Comparison of ENCODE assay signal across 17 mouse cellular contexts in the genomic region with DNA sequence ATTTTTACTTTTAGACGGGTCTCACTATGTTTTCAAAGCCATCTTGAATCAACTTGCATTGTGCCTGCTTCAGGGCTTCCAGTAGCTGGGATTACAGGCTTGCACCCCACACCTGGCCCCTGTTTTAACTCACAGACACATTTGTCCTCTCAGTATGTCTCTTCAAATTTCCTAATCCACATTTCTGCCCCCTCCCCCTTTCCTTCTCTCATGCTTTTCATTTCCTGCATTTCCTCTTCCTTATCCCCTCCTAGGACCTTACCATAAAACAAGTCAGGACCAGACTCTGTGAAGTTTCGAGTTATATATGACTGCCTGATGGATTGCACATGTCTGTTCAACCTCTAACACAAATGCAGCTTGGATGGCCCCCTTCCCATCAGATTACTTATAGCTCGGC.
"Had no signal": no experiment of that assay in that cellular context is flagged by ENCODE, and none has a peak within 500 bp of the region (broad histone marks: within the 10 kb centered on the region; RNA-seq: fewer than 3 reads in every experiment).

No protein-coding gene starts in this region.

- H3K27me3 ChIP-seq: liver, embryonic 12.5 days; liver, embryonic 15.5 days; lung, embryonic 15.5 days had no signal

- H3K9ac ChIP-seq: liver, embryonic 12.5 days; liver, embryonic 15.5 days; lung, embryonic 15.5 days; midbrain, embryonic 13.5 days had no signal

- DNase-seq: kidney, adult 2 months; kidney, postnatal 14 days; layer of hippocampus, postnatal 36 days; liver; lung, adult 18-20 months; lung, postnatal 10 days; lung, postnatal 36 days; thymus, adult 18-20 months; thymus, postnatal 14 days had no signal

- H3K4me3 ChIP-seq: left cerebral cortex, adult 2 months; liver, embryonic 12.5 days; liver, embryonic 15.5 days; lung, embryonic 15.5 days; megakaryocyte, embryonic 14.5 days; midbrain, embryonic 10.5 days; midbrain, embryonic 13.5 days had no signal

- H3K4me1 ChIP-seq: liver, embryonic 12.5 days; liver, embryonic 15.5 days; lung, embryonic 15.5 days; megakaryocyte, embryonic 14.5 days; midbrain, embryonic 13.5 days had no signal

- H3K36me3 ChIP-seq: liver, embryonic 12.5 days; liver, embryonic 15.5 days; lung, embryonic 15.5 days; midbrain, embryonic 10.5 days; midbrain, embryonic 13.5 days had no signal

- ATAC-seq: intestine, postnatal 0 days; liver, embryonic 12.5 days; midbrain, embryonic 13.5 days had no signal

- H3K9me3 ChIP-seq: liver, embryonic 12.5 days; liver, embryonic 15.5 days; lung, embryonic 15.5 days; megakaryocyte, embryonic 14.5 days; midbrain, embryonic 10.5 days; midbrain, embryonic 13.5 days had no signal

- H3K4me2 ChIP-seq: liver, embryonic 12.5 days; liver, embryonic 15.5 days; lung, embryonic 15.5 days; midbrain, embryonic 13.5 days had no signal

- H3K27ac ChIP-seq: left cerebral cortex, adult 2 months; liver, embryonic 12.5 days; liver, embryonic 15.5 days; lung, embryonic 15.5 days; midbrain, embryonic 10.5 days; midbrain, embryonic 13.5 days had no signal
